Mouse (Mus musculus) lung, adult 2 months (tissue): Measurements from ENCODE around the gene Lamc3.

ENCODE experiments used
- CTCF ChIP-seq: fragments of 200-500 bp; IDR thresholded peaks from 2 replicates; pipeline ENCODE4 v1.5.1; 2011; ENCODE audit warnings: mild to moderate bottlenecking, low read length, control low read depth; ENCODE audit not compliant: insufficient read depth
- POLR2A ChIP-seq: fragments of 200-500 bp; IDR thresholded peaks from 2 replicates; pipeline ENCODE4 v1.6.1; 2011; ENCODE audit warnings: low read depth, mild to moderate bottlenecking, control low read depth, low read length, borderline replicate concordance; ENCODE audit errors: extremely low read depth

GRCm38 (mm10) chr2:31929664-31930063 lies 42.6 kb downstream of the Lamc3 start:
- no peak for TF ChIP-seq CTCF
- TF ChIP-seq POLR2A = no peak
